Mouse (Mus musculus): ENCODE measurements around the gene Krtap16-1. TPM values are rescaled to one million over a fixed set of nuclear protein-coding genes. Genes with fewer than 3 reads are reported as not detected.

The Krtap16-1 gene
- not detected in 2 replicates for polyA plus RNA-seq (2012)

DNA sequence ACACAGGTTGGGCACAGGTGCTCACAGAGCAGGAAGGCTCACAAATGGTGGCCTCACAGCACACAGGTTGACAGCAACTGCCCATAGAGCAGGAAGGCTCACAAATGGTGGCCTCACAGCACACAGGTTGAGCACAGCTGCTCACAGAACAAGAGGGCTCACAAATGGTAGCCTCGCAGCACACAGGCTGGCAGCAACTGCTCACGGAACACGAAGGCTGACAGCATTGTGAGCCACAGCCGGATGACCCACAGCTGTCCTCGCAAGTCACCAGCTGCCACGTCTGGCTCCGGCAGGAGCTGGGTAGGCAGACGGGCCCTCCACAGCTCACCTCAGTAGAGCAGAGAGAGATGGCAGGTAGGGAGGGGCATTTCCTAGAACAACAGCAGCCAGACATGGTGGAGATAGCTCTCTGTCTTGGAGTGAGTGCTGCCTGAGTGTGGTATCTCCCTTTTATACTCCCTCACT is at the start of gene Krtap16-1:
Gene Krtap16-1, minus strand, starts transcription at position 418 of the 468 bp plus-strand sequence.
- no peak for TF ChIP-seq GATA1 (IDR thresholded peaks at IDR 0.05; ENCODE audit: low read length)

DNA sequence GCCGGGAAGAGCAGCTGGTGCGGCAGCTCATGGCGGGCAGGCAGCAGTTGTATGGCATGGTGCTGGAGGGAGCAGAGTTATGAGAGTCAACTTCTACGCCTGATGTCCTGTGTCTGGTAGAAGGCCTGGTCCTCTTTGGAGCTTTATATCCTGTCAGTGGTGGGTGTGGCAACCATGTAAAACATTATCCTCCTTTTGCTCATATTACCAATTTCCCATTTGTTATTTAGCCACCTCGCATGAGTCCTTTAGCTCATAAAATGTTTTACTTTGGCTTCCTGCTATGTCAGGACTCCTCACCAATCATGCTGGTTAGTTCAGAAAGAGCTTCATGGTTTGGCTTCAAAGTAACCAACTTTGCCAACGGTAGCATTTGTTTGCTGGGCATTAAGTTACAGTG is 43.4 kb upstream of the Krtap16-1 start, which contains the start of gene Krt33b:
Gene Krt33b, minus strand, starts transcription at position 101 of the 400 bp plus-strand sequence.
- TF ChIP-seq GATA1 (IDR thresholded peaks at IDR 0.05; ENCODE audit: low read length): no peak

DNA sequence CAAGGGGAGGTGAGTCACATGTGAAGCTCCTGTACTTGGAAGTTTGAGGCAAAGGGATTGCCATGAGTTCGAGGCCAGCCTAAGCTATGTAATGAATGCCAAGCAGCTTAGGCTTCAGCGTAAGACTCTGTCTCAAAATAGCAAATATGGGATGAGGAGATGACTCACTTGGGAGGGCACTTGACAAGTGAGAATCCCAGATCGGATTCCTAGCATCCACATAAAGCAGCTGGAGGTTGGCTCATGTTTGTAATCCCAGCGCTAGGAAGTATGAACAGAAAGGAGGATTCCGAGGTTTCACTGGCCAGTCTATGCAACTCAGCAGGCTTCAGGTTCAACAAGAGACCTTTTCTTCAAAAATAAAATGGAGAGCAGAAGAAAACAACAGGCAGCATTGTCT is 35.0 kb upstream of the Krtap16-1 start:
- no peak for TF ChIP-seq GATA1 (IDR thresholded peaks at IDR 0.05; ENCODE audit: low read length)

DNA sequence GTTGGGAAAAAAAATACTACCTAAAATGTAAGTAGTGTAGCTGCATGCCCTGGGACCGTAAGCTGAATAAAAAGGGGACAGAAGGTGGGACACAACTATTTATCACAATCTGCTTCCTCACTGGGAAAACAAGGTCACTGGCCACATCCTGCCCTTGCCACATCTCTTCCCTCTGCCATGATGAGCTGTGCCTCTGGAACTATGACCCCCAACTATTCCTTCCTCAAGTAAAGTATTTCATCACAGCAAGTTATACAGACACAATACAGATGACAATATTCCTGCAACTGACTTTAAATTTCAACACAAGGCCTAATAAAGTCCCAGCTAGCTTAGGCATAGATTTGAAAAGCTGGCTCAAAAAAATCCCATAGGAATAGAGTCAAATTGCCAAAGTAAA is 33.1 kb upstream of the Krtap16-1 start:
- TF ChIP-seq GATA1 (IDR thresholded peaks at IDR 0.05; ENCODE audit: low read length): no peak

DNA sequence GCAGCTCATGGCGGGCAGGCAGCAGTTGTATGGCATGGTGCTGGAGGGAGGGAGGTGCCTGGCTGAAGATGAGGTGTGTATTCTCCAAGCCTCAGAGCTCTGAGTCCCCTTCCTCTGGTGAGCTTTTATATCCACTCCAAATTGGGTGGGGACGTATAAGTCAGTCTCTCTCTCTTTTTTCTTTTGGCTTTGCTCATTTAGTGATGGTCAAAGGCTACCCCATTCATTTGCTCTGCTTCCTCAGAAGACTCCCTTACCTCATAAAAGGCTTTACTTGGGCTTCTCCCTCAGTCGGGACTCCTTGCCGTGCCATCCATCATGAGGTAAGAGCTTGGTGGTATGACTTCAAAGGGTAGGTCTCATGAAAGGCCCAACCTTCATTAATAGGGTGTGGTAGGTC is 29.7 kb upstream of the Krtap16-1 start, which contains the start of gene Krt33a:
Gene Krt33a, minus strand, starts transcription at position 101 of the 400 bp plus-strand sequence.
- no peak for TF ChIP-seq GATA1 (IDR thresholded peaks at IDR 0.05; ENCODE audit: low read length)

DNA sequence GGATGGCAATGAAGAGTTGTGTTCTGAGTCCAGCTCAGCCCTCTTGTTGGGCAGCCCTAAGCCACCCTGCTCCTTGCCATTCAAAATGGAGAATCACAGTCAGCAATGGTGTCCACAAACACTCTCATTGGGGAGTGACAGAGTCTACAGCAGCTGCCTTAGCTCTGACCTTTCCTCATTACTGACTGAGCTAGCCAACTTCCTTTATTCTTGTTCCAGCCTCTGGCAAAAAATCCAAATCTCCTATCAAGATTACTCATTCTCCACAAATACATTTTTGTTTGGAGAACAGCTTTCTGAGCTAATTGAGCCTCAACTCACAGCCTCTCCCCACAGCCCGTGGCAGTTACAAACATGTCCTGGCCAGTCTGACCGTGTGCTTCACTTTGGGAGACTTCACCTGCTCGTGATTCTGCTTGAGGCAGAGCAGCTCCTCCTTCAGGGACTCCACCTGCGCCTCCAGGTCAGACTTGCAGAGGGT is 27.3 kb upstream of the Krtap16-1 start:
- no peak for TF ChIP-seq GATA1 (IDR thresholded peaks at IDR 0.05; ENCODE audit: low read length)

DNA sequence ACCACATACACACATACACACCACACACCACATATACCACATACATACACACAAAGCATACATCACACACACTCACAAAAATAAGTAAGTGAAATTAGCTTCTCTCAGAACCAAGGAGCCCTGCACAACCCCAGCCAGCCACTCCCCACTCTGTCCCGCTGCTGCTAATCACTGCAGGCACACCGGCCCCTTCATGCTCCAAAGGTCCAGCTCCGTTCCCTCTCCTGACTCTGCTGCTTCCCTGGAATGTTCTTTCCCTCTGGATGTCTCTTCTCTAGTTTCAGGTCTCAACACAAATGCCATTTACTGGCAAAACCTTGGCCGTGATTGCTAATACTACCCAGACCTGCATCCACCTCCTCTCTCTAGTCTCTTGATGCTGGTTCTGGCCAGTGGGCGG is 24.3 kb upstream of the Krtap16-1 start:
- TF ChIP-seq GATA1 (IDR thresholded peaks at IDR 0.05; ENCODE audit: low read length): no peak

DNA sequence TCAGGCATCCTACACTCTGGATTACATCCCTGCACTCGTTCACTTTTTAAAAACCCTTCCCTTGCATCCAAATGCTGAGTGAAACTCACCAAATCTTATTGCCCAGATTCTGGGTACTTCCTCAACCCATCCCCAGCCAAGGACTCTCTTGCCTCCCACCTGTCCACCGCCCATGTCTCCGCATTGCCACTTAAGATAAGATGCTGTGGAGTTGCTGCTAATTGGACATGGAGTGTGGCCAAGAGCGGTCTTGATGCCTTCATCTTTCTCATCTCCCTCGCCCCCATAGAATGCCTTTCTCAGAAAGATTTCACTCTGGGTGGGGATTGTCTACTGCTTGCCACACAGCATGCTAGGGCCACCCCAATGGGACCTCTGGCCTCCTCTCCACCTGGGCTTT is 21.9 kb upstream of the Krtap16-1 start:
- TF ChIP-seq GATA1 (IDR thresholded peaks at IDR 0.05; ENCODE audit: low read length): no peak

DNA sequence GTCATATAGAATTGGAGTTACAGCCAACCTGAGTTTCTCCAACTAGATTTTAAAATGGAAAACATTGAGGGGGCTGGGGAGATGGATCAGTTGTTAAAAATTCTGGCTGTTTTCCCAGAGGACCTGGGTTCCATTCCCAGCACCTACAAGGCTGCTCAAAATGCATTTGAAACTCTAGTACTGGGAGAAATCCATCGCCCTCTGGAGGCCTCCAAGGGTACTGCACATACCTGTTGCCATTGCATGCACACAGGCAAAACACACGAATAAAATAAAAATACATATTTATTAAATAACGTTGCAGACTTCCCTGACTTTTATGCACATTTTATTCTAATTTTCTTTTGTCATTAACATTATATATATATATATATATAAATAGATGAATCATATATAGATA is 20.2 kb upstream of the Krtap16-1 start:
- no peak for TF ChIP-seq GATA1 (IDR thresholded peaks at IDR 0.05; ENCODE audit: low read length)

DNA sequence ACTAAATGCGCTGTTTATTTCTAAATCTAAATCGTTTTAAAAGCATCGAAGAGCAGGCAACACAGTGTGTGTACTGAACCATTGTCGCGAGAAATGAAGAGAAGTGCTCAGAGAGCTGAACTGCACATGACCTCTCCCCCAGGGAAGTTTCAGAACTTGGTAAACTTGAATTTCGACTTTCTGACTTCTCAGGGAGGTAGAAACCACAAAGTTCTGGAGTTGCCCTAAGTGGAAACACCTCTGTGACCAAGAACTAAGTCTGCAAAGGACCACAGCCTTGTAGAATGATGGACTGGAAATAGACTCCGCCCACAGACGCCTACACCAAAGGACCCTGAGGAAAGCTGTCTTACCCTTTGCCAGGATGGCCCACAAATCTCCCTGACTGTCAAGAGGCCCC is 19.5 kb upstream of the Krtap16-1 start:
- no peak for TF ChIP-seq GATA1 (IDR thresholded peaks at IDR 0.05; ENCODE audit: low read length)

DNA sequence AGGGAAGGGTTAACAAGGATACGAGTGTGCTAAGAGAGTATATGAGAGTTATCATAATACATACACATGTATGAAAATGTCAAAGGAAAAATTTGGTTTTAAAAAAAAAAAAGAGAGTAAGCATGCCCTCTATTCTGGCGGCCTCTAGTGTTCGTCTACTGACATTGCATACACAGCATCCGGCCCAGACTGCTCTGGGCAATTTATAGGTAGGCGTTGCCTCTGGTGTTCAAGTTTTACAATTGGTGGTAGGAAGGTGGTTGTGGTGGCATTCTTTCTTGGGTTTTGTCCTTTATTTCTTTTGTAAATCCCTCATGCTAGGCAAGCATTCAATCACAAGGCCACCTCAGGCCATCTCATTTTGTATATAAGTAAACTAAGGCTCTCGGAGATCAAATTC is 18.4 kb upstream of the Krtap16-1 start:
- TF ChIP-seq GATA1 (IDR thresholded peaks at IDR 0.05; ENCODE audit: low read length): no peak

DNA sequence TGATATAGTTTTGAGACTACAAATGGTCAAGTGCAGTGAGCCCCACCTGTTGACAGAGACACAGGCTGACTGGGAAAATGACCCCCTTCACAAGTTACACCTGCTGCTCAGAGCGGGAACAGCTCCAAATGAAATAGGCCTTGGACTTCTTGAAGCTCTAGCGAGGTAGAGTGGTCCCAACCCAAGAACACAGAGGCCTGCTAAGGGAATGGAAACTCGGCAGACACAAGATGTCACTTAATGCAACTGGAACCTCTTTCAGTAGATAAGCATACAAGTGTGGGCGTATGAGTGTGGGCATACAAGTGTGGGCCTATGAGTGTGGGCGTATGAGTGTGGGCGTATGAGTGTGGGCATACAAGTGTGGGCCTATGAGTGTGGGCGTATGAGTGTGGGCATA is 12.7 kb upstream of the Krtap16-1 start:
- TF ChIP-seq GATA1 (IDR thresholded peaks at IDR 0.05; ENCODE audit: low read length): no peak

DNA sequence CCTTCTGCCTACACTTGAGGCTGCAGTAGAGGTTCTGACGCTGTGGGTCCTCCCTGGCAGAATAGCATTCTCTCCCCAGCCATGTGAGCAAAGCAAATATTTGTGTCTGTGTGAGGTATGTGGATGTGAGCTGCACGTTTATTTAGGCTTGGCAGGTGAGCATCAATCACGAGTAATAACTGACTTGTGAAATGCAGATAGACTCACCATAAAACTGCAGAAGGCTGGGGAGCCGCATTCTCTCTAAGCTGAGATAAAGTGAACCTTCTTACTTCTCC is 7.9 kb upstream of the Krtap16-1 start:
- no peak for TF ChIP-seq GATA1 (IDR thresholded peaks at IDR 0.05; ENCODE audit: low read length)

DNA sequence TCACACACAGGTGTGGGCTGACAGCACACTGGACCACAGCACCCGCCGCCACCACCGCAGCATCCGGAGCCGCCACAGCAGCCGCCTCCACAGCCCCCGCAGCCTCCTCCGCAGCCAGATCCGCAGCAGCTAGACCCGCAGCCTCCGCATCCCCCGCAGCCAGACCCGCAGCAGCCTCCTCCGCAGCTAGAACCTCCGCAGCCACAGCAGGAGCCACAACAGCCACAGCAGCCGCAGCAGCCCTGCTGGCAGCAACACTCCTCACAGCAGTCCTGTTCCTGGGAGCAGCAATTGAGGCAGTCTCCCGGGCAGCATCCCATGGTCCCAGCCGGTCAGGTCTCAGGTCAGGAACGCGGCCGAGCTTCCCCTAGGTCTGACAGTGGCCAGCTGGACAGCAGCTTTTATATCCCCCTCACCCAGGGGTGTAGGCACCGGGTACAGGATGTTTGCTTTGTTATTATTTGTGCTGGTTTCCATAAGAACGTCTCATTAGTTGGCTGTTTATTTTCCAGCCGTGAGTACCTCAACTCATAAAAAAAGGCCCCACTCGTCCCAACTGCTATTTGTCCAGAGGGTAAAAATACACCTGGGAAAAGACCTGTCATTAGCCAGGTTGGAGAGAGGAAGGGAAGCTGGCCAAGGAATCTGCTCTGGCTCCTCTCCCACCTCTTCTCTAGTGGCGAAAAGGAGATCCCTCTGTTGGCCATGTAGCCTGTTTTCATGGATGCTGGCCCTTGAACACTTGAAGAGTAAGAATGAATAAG is 7.4 kb upstream of the Krtap16-1 start, which contains the start of gene Krtap17-1:
Gene Krtap17-1, minus strand, starts transcription at position 375 of the 764 bp plus-strand sequence.
- TF ChIP-seq GATA1 (IDR thresholded peaks at IDR 0.05; ENCODE audit: low read length): no peak

DNA sequence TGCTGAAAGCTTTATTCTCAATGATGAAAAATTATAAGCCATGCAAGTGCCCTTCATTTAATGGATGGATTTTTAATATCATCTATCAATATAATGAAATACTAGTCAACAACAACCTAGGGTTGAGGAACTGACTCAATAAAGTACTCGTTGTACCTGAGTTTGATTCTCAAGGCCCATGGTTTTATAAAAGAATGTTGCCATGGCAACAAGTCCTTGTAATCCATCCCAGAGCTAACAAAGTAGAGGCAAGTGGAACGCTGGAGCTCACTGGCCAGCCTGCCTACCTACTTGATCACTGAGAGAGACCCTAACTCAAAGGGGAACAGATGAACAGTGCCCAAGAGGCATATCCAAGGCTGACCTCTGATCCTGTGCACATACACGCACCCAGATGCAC is 4.2 kb upstream of the Krtap16-1 start:
- no peak for TF ChIP-seq GATA1 (IDR thresholded peaks at IDR 0.05; ENCODE audit: low read length)

DNA sequence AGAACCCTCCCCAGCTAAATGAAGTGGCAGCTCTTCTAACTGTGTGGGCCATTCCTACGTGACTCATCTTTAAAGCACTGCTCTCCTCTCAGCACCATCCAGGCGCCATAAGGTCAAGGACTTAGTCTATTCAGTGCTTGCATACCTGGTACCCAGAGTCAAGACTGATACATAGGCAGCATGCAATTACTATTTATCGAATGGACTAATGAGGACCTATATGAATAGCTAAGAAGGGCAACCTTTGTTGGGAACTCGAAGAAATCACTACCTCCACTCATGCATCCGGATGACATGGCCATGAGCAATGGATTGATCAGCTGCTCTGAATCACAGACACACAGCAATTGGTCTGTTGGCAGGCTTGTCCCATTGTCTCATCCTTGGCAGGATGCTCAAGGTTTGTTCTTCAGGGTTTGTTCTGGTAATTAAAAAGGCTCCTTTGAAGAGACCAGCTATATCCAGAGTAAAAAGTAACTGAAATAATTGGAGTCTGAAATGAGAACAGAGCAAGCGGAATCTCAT is 3.5 kb upstream of the Krtap16-1 start:
- TF ChIP-seq GATA1 (IDR thresholded peaks at IDR 0.05; ENCODE audit: low read length): no peak

DNA sequence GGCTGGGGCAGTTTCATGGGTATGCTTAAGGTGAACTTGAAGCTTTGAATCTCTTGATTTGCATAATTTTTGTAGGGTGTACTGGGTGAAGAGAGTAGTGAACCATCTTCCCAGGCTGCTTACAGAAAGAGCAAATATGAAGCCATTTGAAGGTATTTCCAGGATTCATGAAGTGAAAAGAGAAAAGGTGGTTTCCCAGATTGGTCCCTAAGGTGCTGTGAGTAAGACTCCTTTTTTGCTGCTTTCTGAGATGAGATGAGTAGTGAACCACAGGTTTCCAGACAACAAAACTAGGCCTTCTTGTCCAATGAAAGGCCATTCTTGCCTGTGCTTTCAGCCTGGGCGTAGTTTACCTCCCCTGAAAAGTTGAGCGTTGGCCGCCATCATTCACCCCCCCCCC is 2.1 kb upstream of the Krtap16-1 start:
- no peak for TF ChIP-seq GATA1 (IDR thresholded peaks at IDR 0.05; ENCODE audit: low read length)
